Mouse (Mus musculus): Measurements from ENCODE around the gene Hamp2. TPM values are rescaled to one million over a fixed set of nuclear protein-coding genes. Genes with fewer than 3 reads are reported as not detected.

Gene Hamp2
- total RNA-seq, 2 experiments from 2014 or later: not detected

DNA sequence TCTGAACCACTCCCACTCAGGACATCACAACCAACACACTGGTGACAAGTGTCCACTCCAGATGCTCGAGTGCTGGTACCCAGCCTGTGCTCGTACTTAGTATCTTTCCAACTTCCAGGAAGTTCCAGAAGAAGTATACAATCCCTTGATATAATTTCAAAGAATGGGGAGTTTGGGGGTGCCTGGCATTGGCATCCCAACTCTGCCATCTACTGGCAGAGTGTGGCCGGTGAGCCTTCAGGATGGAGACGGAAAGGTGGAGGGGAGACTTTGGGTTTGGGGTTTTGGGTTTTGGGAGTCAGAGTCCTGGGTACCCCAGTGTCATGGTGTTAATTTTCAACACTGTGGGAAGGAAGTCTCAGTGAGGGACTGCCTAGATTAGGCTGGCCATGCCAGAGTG, 20.4 kb downstream of the Hamp2 start:
- peak; percentile 85 for TF ChIP-seq CTCF (conservative IDR thresholded peaks at IDR 0.05)
- peak; percentile 26 to 29 for DNase-seq (ENCODE audit: low spot score in 2 of 2)
- no peak overlapping the region for H3K27ac ChIP-seq
- no peak overlapping the region for H3K4me3 ChIP-seq

DNA sequence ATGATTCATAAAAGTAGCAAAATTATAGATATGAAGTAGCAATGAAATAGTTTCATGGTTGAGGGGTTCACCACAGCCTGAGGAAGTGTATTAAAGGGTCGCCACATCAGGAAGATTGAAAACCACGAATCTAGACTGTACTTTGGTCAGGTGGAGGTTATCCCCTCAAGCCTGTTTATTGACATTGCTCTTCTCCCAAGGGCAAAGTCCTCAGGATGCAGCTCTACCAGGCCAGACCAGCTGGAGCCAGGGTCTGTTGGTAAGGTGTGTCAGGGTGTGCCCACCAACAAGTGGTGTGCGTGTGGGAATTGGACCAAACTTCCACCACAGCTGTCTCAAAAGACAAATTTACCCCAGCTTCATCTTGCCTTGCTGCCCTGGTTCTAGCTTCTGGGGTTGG, 29.3 kb downstream of the Hamp2 start:
- no peak for TF ChIP-seq CTCF (conservative IDR thresholded peaks at IDR 0.05)
- Histone ChIP-seq H3K27ac (no peak overlapping the region), H3K4me3 (no peak overlapping the region)
- DNase-seq (ENCODE audit: low spot score in 2 of 2): no peak

DNA sequence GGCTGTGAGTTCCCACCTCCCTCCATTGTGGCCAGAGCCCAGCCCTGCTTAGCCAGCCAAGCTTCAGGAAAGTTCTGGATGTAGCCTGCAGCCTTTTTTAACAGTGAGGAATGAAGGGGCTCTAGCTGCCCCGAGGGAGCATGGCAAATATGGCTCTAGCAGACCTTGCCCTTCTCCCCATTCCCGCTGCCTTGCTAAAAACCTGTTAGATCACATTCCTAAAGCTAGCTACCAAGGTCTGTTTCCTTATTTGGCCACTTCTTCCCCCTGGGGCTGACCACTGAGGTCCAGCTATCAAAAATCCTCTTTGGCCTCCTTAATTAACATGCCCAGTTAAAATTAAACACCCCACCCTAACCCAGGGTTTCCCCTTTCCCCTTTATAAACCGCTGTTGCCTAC, 32.0 kb downstream of the Hamp2 start:
- no peak overlapping the region for H3K4me3 ChIP-seq
- no peak for DNase-seq (ENCODE audit: low spot score in 2 of 2)
- TF ChIP-seq CTCF (conservative IDR thresholded peaks at IDR 0.05): no peak
- no peak overlapping the region for H3K27ac ChIP-seq

DNA sequence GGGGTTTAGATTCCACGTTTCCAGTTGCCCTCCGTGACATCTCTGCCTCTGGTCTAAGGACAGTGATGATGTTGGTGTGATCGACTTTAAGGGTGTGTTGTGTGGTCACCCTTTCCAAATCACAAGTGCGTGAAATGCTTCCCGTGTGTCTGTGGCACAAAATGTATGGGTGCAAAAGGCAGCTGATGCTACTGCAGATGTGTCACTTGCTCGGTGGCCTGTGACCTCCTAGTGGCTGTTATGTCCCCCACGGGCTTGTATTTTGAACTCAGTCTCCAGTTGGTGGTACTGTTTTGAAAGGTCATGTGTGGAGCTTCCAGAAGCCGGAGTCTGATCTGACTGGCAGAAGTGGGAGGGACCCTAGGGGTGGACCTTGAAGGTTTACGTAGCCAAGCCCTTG, 32.7 kb downstream of the Hamp2 start:
- TF ChIP-seq CTCF (conservative IDR thresholded peaks at IDR 0.05): no peak

DNA sequence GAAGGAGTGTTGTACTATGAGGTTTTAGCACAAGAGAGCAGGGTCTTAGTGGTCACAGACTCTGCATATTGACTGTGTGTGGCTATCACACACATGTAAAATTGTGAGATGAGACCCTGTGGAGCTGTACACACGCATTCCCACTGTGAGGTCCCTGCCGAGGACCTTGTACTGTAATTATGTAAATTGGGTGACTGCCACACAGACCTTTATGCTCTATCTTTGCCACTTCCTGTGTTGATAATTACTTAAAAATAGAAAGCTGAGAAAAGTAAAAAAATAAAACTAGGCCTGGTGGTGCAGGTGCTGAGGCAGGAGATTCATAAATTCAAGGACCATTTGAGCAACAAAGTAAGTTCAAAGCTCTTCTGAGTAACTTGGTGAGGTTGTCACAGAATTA, 33.8 kb downstream of the Hamp2 start:
- H3K4me3 ChIP-seq: no peak overlapping the region
- no peak overlapping the region for H3K27ac ChIP-seq
- TF ChIP-seq CTCF (conservative IDR thresholded peaks at IDR 0.05): no peak

More for the DNA sequence above, 32.7 kb downstream of the Hamp2 start:
- DNase-seq (ENCODE audit: low spot score in 2 of 2): no peak
- Histone ChIP-seq H3K27ac (no peak overlapping the region), H3K4me3 (no peak overlapping the region)

DNA sequence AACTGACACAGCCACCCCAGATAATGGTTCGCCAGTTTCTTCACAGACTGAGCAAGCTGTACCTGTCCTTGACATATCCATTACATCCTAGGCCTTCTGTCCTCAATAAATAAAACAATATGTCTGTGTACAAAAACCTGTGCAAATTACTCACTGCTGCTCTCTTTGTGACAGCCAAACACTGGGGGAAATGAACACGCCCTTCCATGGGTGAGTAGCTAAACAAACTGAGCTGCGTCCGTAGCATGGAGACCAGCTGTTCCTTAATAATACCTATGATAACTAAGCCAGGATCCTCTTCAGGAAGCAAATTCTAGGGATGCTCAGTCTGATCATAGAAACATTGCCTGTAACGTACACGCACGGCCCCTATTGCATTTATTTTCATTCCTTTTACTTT, 35.7 kb downstream of the Hamp2 start:
- Histone ChIP-seq H3K4me3 (no peak overlapping the region), H3K27ac (no peak overlapping the region)
- TF ChIP-seq CTCF (conservative IDR thresholded peaks at IDR 0.05): no peak
- no peak for DNase-seq (ENCODE audit: low spot score in 2 of 2)

More for the DNA sequence above, 33.8 kb downstream of the Hamp2 start:
- DNase-seq (ENCODE audit: low spot score in 2 of 2): no peak

DNA sequence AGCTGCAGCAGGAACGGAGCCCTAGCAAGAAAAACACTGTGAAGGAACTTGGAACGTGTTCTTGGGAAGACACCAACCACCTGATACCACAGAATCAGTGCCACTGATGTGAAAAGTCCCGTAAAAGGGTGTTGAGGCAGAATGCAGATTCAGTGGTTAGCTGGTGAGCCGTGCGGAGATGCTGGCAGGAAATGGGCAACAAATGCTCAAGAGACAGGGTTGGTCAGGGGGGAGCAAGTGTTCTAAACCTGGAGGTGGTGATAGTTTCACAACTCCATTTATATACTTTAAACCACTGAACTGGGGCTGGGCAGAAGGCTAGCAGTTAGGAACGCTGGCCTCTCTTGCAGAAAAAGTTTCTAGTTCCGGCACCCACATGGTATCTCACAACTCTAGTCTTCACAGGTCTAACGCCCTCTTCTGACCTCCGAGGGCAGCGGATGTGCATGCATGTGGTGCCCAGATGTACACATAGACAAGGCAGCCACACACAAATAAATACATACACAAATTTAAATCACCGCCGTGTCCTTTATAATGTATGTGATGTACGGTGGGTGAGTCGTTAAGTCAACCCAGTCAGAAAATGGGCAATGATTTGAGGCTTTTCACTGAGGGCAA, 36.8 kb downstream of the Hamp2 start:
- no peak overlapping the region for H3K27ac ChIP-seq
- no peak for TF ChIP-seq CTCF (conservative IDR thresholded peaks at IDR 0.05)

DNA sequence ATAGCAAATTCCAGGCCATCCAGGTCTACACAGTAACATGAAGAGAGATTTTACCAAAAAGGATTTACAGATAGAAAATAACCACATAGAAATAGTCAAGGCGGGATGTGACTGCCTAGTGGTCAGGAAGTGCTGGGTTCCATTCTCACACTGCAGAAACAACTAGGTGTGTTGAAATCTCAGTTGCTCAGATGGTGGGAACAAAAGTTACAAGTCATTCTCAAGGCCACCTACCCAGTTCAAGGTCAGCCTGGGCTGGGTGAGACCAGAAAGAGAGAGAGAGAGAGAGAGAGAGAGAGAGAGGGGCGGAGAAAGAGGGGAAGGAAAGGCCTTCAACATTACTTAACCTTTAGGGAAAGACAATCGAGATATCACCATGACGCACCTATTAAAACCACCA, 37.6 kb downstream of the Hamp2 start:
- H3K4me3 ChIP-seq: no peak overlapping the region
- TF ChIP-seq CTCF (conservative IDR thresholded peaks at IDR 0.05): no peak
- no peak overlapping the region for H3K27ac ChIP-seq
- DNase-seq (ENCODE audit: low spot score in 2 of 2): no peak

More for the DNA sequence above, 36.8 kb downstream of the Hamp2 start:
- DNase-seq (ENCODE audit: low spot score in 2 of 2): no peak
- H3K4me3 ChIP-seq: no peak overlapping the region

DNA sequence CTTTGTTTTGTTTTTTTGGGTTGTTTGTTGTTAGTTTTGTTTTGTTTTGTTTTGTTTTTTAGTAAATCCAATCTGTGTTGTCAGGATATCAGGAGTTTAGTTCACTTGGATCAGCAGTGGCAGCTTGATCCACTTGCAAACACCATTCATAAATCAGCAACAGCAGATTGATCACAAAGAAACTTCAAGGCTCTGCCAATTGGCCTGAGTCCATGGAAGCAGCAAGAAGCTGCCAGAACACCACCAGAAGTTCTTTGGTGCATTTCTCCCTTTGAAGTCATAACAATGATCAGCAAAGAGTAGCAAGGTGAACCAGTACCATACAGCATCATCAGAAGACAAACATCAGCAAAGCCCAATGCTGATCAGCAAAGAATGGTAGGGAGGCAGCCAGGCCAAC, 40.4 kb downstream of the Hamp2 start:
- TF ChIP-seq CTCF (conservative IDR thresholded peaks at IDR 0.05): no peak
- H3K4me3 ChIP-seq: no peak overlapping the region
- DNase-seq (ENCODE audit: low spot score in 2 of 2): no peak
- no peak overlapping the region for H3K27ac ChIP-seq

DNA sequence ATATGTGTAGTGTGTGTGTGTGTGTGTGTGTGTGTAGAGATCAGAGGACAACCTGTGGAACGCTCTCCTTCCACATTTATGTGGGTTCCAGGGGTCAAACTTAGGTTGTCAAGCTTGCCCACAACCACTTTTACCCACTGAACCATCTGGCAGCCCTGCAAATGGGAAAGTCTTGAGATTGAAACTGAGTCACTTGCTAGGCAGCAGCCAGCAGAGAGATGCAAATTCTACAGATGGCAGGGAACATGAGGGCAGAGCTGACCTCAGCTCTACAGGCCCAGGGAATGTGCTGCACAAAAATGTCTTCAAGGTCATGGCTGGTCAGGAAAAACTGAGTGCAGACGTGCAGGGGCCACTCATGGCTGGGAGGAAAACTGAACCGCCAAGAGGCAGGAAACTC, 43.1 kb downstream of the Hamp2 start:
- no peak overlapping the region for H3K4me3 ChIP-seq
- no peak for DNase-seq (ENCODE audit: low spot score in 2 of 2)
- no peak overlapping the region for H3K27ac ChIP-seq
- no peak for TF ChIP-seq CTCF (conservative IDR thresholded peaks at IDR 0.05)

DNA sequence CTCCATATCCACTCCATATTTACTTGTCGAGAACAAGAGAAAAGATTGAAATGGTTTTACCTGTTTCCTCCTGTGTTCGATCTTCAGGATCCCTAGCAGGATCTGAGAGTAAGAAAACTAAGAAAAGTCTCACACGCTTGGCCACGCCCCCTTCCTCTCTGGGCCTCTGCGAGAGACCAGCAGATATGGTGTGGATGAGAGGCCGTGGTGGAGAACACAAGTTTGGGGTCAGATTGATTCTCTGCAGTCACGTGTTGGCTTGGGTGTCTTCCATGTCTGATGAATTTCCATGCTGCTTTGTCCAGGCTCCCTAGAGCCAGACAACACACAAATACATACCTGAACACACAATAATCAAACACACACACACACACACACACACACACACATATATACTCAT, 44.3 kb downstream of the Hamp2 start, which contains the start of gene Cd22:
Cd22 (minus strand) TSS at position 167 of the 400 bp plus-strand sequence.
- H3K4me3 ChIP-seq: no peak within 1 kb of the TSS
- H3K27ac ChIP-seq: no peak within 1 kb of the TSS
- DNase-seq (ENCODE audit: low spot score in 2 of 2): no peak
- no peak for TF ChIP-seq CTCF (conservative IDR thresholded peaks at IDR 0.05)

DNA sequence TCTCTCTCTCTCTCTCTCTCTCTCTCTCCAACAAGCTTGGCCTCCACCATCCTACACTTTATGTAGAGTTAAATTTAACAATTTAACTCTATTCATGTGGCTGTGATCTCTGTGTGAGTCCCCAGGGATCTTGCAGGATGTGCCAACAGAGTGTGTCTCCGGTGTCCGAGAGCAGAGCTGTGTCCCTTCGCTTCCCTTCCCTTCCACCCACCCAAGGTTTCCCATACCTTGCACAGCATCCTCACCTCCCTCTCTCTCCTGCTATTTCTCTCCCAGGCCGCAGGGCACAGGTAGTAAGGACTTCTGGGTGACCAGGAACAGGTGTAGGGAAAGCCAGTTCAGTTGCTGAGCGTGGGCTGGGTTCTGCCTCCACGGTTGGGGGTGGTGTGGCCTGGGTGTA, 45.5 kb downstream of the Hamp2 start:
- Histone ChIP-seq H3K4me3 (no peak overlapping the region), H3K27ac (no peak overlapping the region)
- TF ChIP-seq CTCF (conservative IDR thresholded peaks at IDR 0.05): no peak
- DNase-seq (ENCODE audit: low spot score in 2 of 2): no peak

DNA sequence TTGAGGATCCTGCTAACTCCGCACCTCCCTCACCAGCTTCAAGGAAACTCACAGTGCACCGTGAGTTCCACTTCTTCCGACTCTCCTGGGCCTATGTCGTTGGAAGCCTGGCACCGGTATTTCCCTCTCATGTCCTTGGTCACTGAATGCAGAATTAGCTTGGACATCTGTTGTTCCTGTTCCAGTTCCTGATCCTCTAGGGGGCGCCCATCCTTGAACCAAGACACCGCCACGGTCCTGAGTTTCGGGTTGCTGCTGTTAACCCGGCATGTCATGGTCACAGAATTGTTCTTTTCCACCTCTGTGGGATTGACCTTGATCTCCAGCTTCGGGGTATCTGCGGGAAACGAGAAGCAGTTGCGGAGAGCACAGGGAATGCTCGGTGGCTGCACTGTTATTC, 51.4 kb downstream of the Hamp2 start:
- peak; percentile 27 to 69 for DNase-seq (ENCODE audit: low spot score in 2 of 2)
- H3K4me3 ChIP-seq: no peak overlapping the region
- peak; percentile 86 for TF ChIP-seq CTCF (conservative IDR thresholded peaks at IDR 0.05)
- H3K27ac ChIP-seq: no peak overlapping the region

Other genes starting within 250 kb of the Hamp2 start
- not detected for gene 2200002J24Rik, start 225.8 kb downstream of the Hamp2 start, total RNA-seq (2021)
- under 1 TPM; 0.38 to 0.47 TPM for gene Atp4a, start 212.5 kb downstream of the Hamp2 start, total RNA-seq (2021)
- gene Tmem147, start 195.1 kb downstream of the Hamp2 start, total RNA-seq (2021): 100 to 1,000 TPM; 108 to 112 TPM
- gene Gapdhs, start 181.0 kb downstream of the Hamp2 start, total RNA-seq (2021): not detected
- 1 to 10 TPM; 4.9 to 6.1 TPM for gene Sbsn, start 173.2 kb downstream of the Hamp2 start, total RNA-seq (2021)
- under 1 TPM; 0.56 to 1.00 TPM for gene Dmkn, start 160.9 kb downstream of the Hamp2 start, total RNA-seq (2021)
- not detected for gene Krtdap, start 136.8 kb downstream of the Hamp2 start, total RNA-seq (2021)
- gene Ffar2, start 100.9 kb downstream of the Hamp2 start, total RNA-seq (2021): not detected
- not detected for gene Ffar3, start 68.5 kb downstream of the Hamp2 start, total RNA-seq (2021)
- gene Ffar1, start 63.1 kb downstream of the Hamp2 start, total RNA-seq (2021): not detected
- gene Cd22, start 44.3 kb downstream of the Hamp2 start, total RNA-seq (2021): not detected
- gene Mag, start 9.8 kb downstream of the Hamp2 start, total RNA-seq (2021): 100 to 1,000 TPM; 135 to 145 TPM
- gene Hamp, start 19.4 kb upstream of the Hamp2 start, total RNA-seq (2021): not detected
- 100 to 1,000 TPM; 134 to 137 TPM for gene Usf2, start 32.1 kb upstream of the Hamp2 start, total RNA-seq (2021)
- gene Lsr, start 48.8 kb upstream of the Hamp2 start, total RNA-seq (2021): 1 to 10 TPM; 7.5 to 8.6 TPM
- gene Fam187b, start 49.1 kb upstream of the Hamp2 start, total RNA-seq (2021): not detected
- 10 to 100 TPM; 17.3 to 26.9 TPM for gene Fxyd5, start 117.8 kb upstream of the Hamp2 start, total RNA-seq (2021)
- 100 to 1,000 TPM; 117 to 121 TPM for gene Fxyd7, start 126.8 kb upstream of the Hamp2 start, total RNA-seq (2021)
- 100 to 1,000 TPM in 1 of 2 experiments, 10 to 100 TPM in 1; 90.9 to 114 TPM for gene Fxyd1, start 132.5 kb upstream of the Hamp2 start, total RNA-seq (2021)
- gene Lgi4, start 134.7 kb upstream of the Hamp2 start, total RNA-seq (2021): 10 to 100 TPM; 37.9 to 41.9 TPM
- gene Fxyd3, start 152.0 kb upstream of the Hamp2 start, total RNA-seq (2021): 1 to 10 TPM in 1 of 2 experiments, not detected in 1; 1.7 TPM
- 1 to 10 TPM; 2.9 to 7.1 TPM for gene Hpn, start 190.6 kb upstream of the Hamp2 start, total RNA-seq (2021)
- 100 to 1,000 TPM; 585 to 611 TPM for gene Scn1b, start 202.3 kb upstream of the Hamp2 start, total RNA-seq (2021)
- 100 to 1,000 TPM; 118 to 124 TPM for gene Gramd1a, start 231.2 kb upstream of the Hamp2 start, total RNA-seq (2021)

Measured in layer of hippocampus, adult 2 months (tissue).